Mouse (Mus musculus) gastrocnemius, adult 8-10 months (tissue): ENCODE measurements around the gene Arhgap17. TPM values are rescaled to one million over a fixed set of nuclear protein-coding genes. Genes with fewer than 3 reads are reported as not detected.

Source experiments
- DNase-seq, 2 experiments: peaks; one replicate each; pipeline ENCODE4 v3.0.0; 2022; ENCODE audit warnings: low spot score in 2 of 2
- total RNA-seq, 4 experiments: library from RNA; stranded (reverse); gene quantifications; 2 replicates each; pipeline ENCODE4 v1.2.4; 2022

The Arhgap17 gene
- total RNA-seq, 4 experiments from 2014 or later, result 11.8 to 17.7 (median 15.4) TPM

- peak; percentile 18 to 40 for DNase-seq
These were observed 653 bp downstream of the Arhgap17 start for GRCm38 (mm10) chr7:123368778-123369746.

GRCm38 (mm10) chr7:123368187-123368586 lies 1.5 kb downstream of the Arhgap17 start:
- no peak for DNase-seq

DNA sequence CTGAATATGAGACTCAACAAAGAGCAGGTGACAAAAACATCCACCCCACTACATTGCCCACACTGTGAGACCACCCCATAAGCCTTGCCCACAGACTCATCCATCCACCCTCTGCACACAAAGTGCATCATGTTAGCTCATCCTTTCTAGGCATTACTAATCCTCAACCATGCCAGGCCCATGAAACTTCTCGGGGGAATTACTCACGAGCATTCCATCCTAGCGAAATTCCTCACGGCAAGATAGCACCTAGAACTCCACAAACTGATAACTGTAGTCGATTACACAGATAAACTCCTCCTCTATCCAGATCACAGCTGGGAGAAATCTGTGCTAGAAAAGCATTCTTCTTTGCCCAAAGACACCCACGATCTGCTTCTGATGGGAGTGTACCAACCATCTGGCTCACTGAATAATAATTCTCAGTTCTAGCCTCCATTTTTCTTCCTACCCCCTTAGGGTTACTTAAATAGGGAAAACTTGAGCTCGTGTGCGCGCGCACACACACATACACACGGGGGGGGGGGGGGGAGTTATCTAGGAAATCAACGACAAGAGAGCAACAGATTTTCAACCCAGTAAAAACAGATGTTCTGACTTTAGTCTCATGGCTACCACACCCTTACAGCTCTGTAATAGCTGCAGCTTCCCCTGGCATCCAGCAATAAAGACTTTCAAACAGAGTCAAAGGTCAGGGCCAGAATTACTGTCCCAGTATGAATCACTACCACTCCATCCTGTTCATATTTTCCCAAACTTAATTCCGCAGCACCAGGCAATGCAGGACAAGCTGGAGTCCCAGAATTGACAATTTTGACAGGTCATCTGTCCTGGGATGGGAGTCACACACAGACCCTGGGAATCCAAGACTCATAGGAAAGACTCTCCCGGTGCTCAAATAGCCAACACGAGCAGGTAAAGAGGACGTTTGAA lies 2.2 kb downstream of the Arhgap17 start:
- no peak for DNase-seq

DNA sequence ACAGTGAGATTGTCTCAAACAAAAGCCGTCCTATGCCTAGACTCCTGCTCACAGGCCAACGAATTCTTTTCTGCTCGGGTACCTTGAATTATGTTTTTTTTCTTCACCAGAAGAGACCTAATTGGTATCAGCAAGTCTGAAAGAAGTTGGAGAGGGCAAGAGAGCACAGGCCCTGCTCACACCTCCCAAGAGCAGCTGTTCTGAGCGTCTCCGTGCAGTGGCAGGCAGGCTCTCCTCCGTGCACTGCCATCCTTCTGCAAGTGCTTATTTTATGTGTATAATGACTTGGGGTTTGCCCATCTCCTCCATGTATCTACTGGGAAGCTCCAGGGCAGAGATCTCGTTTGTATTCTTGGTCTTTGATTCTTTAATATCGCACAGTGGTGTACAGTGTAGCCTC lies 2.9 kb downstream of the Arhgap17 start:
- DNase-seq, result no peak

DNA sequence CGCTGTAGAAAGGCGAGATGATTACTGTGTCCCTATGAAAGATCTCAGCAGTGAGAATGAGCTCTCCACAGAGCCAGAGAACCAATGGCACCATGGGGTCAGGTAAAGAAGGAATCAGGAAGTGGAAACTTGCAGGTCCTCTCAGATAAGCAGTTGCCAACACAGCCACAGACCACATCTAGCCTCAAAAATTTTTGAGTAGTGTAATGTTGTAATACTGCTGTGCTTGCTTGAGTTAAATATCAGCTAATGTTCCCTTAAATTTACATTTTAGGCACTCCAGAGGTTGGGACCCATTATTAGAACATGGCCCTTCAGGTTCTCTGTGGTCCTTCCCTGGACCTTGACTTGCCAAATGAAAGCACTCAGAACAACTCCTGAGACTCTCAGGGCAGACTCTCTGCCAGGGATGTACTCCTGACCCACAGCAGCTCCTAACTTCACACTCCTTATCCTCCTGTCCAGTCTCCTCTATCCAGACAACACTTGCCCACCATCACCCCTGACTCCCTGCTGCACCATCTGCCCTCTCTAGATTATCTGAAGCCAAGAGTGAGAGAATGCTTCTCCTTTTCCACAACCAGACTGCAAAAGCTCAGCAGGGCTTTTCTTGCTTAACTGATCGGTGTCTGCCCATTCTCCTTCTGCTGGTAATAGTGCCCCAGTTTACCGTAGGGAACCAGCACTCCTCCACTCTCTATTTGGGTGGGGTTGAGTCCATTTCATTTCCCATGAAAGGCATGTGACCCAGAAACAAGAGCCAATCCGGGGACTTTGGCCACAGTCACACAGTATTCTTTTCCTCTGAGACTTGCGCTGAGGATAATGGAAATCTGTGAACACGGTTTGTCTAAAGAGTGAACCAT lies 3.6 kb downstream of the Arhgap17 start:
- DNase-seq, result no peak

DNA sequence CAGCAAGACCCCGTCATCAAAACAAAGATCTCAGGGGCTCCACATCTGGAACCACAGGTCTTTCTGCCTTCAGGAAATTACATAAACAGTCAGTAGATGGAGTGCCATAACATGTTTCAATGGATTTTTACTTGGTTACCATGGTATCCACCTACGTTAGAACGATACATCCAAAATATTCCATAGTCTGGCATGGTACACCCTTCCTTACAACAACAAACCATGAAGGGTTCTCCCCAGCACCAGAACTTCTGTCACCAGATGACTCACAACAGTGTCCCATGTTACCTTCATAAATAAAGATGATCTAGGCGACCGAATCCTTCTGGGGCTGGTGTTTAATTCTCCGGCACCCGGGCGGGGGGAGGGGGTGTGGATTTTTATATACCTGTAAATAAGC lies 5.7 kb downstream of the Arhgap17 start:
- no peak for DNase-seq

- DNase-seq, result no peak
These were observed 6.9 kb downstream of the Arhgap17 start for GRCm38 (mm10) chr7:123362806-123363205.

DNA sequence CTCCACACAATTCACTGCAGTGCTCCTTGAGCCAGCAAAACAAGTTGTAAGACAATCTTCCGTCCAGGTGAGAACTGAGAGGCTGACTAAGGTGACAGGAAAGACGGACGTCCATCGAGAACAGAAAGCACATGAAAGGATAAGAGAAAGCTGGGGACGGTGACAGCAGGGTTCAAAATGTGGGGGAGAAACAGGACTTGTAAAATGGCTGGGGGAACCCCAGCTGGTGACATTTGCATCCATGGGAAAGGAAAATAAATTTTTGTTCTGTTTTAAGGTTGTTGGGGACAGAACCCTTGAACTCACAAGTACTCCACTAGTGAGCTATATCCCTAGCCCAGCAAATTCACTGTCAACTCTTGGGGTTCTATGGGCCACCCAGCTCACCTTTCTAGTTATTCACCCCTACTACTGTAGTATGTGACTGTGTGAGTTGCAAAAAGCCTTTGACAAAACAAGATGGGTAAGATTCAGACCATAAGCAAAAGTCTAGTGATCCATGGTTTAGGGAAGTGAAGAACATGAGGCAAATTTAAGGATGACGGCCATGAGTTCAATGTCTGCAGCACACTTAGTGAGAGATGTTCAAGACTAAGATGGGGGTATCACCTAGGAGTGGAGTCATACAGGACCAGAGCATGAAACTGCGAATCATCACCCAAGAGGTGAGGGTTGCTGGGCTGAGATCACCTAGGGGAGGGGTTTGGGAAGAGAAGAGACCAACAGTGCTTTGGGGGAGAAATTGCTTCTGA lies 8.3 kb downstream of the Arhgap17 start:
- DNase-seq, result no peak

- DNase-seq, result no peak
These were observed 9.5 kb downstream of the Arhgap17 start for GRCm38 (mm10) chr7:123360185-123360584.

- no peak for DNase-seq
These were observed 10.6 kb downstream of the Arhgap17 start for GRCm38 (mm10) chr7:123359101-123359500.

GRCm38 (mm10) chr7:123356158-123356557 lies 13.6 kb downstream of the Arhgap17 start:
- no peak for DNase-seq

GRCm38 (mm10) chr7:123354851-123355250 lies 14.9 kb downstream of the Arhgap17 start:
- DNase-seq, result no peak

GRCm38 (mm10) chr7:123354392-123354791 lies 15.3 kb downstream of the Arhgap17 start:
- no peak for DNase-seq

DNA sequence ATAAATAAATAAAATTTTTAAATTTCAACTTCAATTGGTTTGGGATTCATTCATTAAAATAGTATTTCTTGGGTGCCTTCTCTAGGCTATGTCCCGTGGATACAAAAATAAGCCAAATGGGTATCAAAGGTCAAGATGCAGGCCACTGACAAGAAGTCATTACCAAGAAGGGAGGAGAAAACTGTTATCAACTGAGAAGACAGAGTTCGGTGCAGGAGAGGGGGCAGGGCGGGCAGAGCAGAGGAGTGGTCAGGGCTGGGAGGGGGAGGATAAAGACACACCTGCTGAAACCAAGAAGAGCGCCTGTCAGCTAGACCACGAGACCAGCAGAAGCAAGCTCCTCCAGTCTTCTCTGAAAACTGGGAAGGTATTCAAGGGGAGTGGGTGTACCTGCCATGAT lies 15.8 kb downstream of the Arhgap17 start:
- DNase-seq, result no peak

DNA sequence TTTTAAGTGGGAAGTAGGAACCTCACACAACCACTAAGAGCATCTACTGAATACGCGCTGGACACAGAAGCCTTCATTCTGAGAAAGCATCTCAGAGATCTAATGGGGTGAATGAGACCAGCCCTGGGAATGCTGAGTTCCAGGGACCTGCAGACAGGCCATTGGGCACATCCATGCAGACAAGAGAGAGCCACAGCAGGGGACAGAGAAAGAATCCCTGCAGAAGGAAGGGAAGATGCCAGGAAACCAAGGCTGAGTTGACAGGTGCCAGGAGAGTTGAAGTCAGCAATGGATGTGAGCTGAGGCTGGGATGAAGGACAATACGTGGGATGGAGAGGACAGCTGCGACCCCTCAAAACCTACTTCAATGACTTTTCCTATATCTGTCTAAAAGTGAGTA lies 16.6 kb downstream of the Arhgap17 start:
- no peak for DNase-seq

- no peak for DNase-seq
These were observed 19.5 kb downstream of the Arhgap17 start for GRCm38 (mm10) chr7:123350243-123350642.

DNA sequence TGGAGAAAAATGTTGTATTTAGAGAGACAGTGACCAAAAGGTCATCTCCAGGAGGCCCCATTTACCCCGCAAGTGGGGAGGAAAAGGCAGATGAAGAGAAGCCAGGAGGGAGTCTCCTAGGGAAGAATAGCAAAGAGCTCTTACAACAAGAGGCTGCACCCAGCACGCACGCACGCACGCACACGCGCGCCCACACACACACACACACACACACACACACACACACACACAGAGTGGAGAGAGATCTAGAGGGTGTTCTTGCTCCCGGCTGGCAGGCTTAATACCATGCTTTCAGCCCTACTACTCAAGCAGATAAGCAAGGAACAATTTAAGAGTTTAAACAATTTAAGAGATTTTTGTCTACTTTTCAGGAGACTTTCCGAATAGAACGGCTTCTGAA lies 19.9 kb downstream of the Arhgap17 start:
- DNase-seq, result no peak

DNA sequence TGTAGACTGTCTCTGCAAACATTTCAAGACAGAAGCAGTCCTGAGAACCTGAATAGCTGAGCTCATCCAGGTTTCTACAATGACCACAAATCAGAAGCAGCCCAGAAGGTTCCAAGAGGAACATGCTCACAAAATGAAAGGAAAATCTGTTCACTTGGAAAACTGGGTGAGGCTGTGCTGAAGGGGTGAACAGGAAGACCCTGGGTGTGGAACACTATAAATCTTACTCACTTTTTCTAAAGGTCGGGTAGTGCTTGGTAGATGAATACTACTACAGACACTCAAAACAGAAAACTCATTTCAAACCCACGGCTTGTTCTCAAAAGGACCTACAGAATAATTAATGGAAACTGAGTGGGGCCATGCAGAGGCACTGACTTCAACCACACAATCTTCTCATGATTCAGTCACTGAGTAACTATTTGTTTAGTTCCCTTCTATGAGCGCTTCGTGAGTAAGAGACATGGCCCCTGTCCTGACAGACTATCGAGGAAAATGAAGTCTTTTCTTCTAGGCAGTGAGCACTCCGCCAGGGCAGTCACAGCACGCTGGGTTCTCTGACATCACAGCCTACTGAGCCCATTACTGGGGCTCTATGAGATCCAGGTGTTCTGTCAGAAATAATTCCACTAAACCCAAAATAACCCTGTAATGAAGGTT lies 23.0 kb downstream of the Arhgap17 start:
- no peak for DNase-seq

GRCm38 (mm10) chr7:123345041-123345544 lies 24.6 kb downstream of the Arhgap17 start:
- no peak for DNase-seq
